Mouse (Mus musculus) heart, embryonic 13.5 days (tissue): Measurements from ENCODE around the gene Cep170. TPM values are rescaled to one million over a fixed set of nuclear protein-coding genes. Genes with fewer than 3 reads are reported as not detected.

ENCODE experiments used
- ATAC-seq: fragments of 200-750 bp; cut with Nextera tagmentation; 2 replicates; pipeline ENCODE4 v1.8.0; 2017; ENCODE audit warnings: moderate TSS enrichment; ENCODE audit not compliant: insufficient number of reproducible peaks, low FRiP score, low TSS enrichment; ENCODE audit errors: extremely low read depth
- H3K27ac ChIP-seq: fragments of 300-500 bp; sonication (generic); replicated peaks from 2 replicates; pipeline ENCODE4 v1.5.1; 2015; ENCODE audit warnings: moderate library complexity, mild to moderate bottlenecking, inconsistent platforms
- H3K27me3 ChIP-seq: fragments of 300-500 bp; sonication (generic); replicated peaks from 2 replicates; pipeline ENCODE4 v1.6.1; 2015; ENCODE audit warnings: mild to moderate bottlenecking, inconsistent platforms
- H3K36me3 ChIP-seq: fragments of 300-500 bp; sonication (generic); 2 replicates; pipeline ENCODE4 v1.6.1; 2015; ENCODE audit warnings: mild to moderate bottlenecking, inconsistent platforms
- H3K4me1 ChIP-seq: fragments of 300-500 bp; sonication (generic); 2 replicates; pipeline ENCODE4 v1.6.1; 2015; ENCODE audit warnings: inconsistent platforms
- H3K4me2 ChIP-seq: fragments of 300-500 bp; sonication (generic); 2 replicates; pipeline ENCODE4 v1.6.1; 2015; ENCODE audit warnings: inconsistent platforms, mild to moderate bottlenecking, moderate library complexity
- H3K4me3 ChIP-seq: fragments of 300-500 bp; sonication (generic); 2 replicates; pipeline ENCODE4 v1.5.1; 2015; ENCODE audit warnings: moderate library complexity, mild to moderate bottlenecking, inconsistent platforms
- H3K9ac ChIP-seq: fragments of 300-500 bp; sonication (generic); 2 replicates; pipeline ENCODE4 v1.6.1; 2015; ENCODE audit warnings: inconsistent platforms, mild to moderate bottlenecking, moderate library complexity
- H3K9me3 ChIP-seq: fragments of 300-500 bp; sonication (generic); 2 replicates; pipeline ENCODE4 v1.6.1; 2016; ENCODE audit warnings: inconsistent platforms
- WGBS: fragments of 180-500 bp; shearing (Covaris S2); methylation state at CpG from one replicate; pipeline ENCODE4 v1.1.7; 2015; ENCODE audit warnings: mixed read lengths; 5-methylcytosine and 5-hydroxymethylcytosine counted together
- polyA plus RNA-seq: library from polyadenylated mRNA; unstranded; fragments of >200 nt; fragmentation: Nextera tagmentation; extraction: Ambion mirVana; gene quantifications from 2 replicates; pipeline ENCODE4 v1.2.1, GENCODE M21; 2015

The Cep170 gene
- polyA plus RNA-seq, 1 experiment from 2014 or later = 19.8 TPM

DNA sequence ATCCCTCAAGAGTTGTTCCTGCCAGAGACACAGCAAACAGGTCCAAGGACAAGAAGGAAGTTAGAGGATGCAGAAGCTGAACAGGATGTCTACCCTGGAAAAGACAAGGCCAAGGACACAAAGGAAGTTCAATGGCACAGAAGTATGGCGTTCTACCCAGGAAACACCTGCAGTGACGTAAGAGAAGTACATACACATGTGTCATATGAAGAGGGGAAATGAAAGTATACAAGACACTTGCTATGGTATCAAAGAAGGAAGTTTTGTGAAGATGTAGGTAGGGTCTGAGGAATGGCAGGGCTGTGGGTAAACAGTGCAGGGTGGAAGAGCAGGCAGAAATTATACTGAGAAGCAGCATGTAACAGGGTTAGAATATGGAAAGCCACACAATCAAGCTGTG, 81.0 kb downstream of the Cep170 start:
- Histone ChIP-seq H3K4me2 (no peak overlapping the region), H3K27me3 (no peaks in the 10 kb centered on the region), H3K27ac (no peak overlapping the region), H3K36me3 (peaks cover 76% of the 10 kb centered on the region), H3K4me3 (no peak overlapping the region), H3K9ac (no peak overlapping the region), H3K9me3 (no peaks in the 10 kb centered on the region), H3K4me1 (no peaks in the 10 kb centered on the region)
- WGBS = 82% methylated on average over 2 of the region's 2 CpGs
- no peak for ATAC-seq

- Histone ChIP-seq H3K27me3 (no peaks in the 10 kb centered on the region), H3K4me1 (no peaks in the 10 kb centered on the region), H3K9ac (no peak overlapping the region), H3K4me2 (no peak overlapping the region), H3K36me3 (peaks cover 56% of the 10 kb centered on the region), H3K27ac (no peak overlapping the region), H3K4me3 (no peak overlapping the region), H3K9me3 (no peaks in the 10 kb centered on the region)
- ATAC-seq = no peak
- WGBS = 79% methylated on average over 2 of the region's 2 CpGs
Measured at GRCm38 (mm10) chr1:176730528-176730927, 83.3 kb downstream of the Cep170 start.

DNA sequence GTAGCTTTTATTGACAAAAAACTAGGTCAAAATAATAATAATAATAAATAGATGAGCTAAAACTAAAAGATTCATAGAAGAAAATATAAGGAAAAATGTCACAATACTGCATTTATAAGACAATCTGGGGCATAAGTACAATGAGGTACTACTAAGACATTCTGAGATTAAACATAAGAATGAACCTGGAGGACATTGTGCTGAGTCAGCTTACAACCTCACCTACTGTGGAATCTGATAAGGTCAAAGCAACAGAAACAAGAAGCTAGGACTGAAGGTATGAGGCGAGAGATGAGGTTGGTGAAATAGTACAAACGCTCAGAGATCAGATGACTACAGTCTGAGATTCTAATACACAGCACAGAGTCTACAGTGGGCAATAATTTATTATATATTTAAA, 86.5 kb downstream of the Cep170 start:
- H3K36me3 ChIP-seq = peaks cover 35% of the 10 kb centered on the region
- no peaks in the 10 kb centered on the region for H3K4me1 ChIP-seq
- H3K27me3 ChIP-seq = no peaks in the 10 kb centered on the region
- H3K4me2 ChIP-seq = no peak overlapping the region
- no peak overlapping the region for H3K27ac ChIP-seq
- no peak for ATAC-seq
- no peak overlapping the region for H3K9ac ChIP-seq
- WGBS = 80% methylated on average over 2 of the region's 2 CpGs
- H3K9me3 ChIP-seq = no peaks in the 10 kb centered on the region
- no peak overlapping the region for H3K4me3 ChIP-seq

DNA sequence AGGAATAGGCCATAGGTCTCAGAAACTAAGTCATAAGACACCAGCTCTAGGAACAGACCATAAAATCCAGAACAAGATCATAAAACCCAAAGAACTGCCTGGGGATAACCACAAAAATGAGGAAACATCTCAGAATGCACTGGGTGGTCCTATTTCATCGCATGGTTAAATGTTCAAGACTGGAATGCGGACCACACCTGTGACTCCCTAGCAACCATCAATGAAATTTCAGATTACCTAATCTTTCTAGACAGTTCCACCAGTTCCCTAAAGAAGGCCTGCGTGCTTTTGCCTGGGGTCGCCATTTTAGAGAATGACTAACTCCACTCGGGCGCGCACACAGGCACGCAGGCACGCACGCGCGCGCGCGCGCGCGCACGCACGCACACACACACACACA, 89.1 kb downstream of the Cep170 start:
- ATAC-seq = no peak
- H3K9me3 ChIP-seq = no peaks in the 10 kb centered on the region
- no peak overlapping the region for H3K4me2 ChIP-seq
- H3K36me3 ChIP-seq = peaks cover 10% of the 10 kb centered on the region
- no peaks in the 10 kb centered on the region for H3K4me1 ChIP-seq
- 93% methylated on average over 20 of the region's 20 CpGs for WGBS
- no peak overlapping the region for H3K27ac ChIP-seq
- H3K9ac ChIP-seq = no peak overlapping the region
- no peak overlapping the region for H3K4me3 ChIP-seq
- H3K27me3 ChIP-seq = no peaks in the 10 kb centered on the region

- H3K36me3 ChIP-seq = peaks cover 9% of the 10 kb centered on the region; the same call in 1 of the 2 replicates
- WGBS = 72% methylated on average over 8 of the region's 8 CpGs
- no peaks in the 10 kb centered on the region for H3K4me1 ChIP-seq
- no peak overlapping the region for H3K4me2 ChIP-seq
- H3K27me3 ChIP-seq = no peaks in the 10 kb centered on the region
- no peak overlapping the region for H3K4me3 ChIP-seq
- H3K9ac ChIP-seq = no peak overlapping the region
- ATAC-seq = no peak
- H3K27ac ChIP-seq = no peak overlapping the region
- H3K9me3 ChIP-seq = no peaks in the 10 kb centered on the region
Measured at GRCm38 (mm10) chr1:176723858-176724713, 89.8 kb downstream of the Cep170 start.

DNA sequence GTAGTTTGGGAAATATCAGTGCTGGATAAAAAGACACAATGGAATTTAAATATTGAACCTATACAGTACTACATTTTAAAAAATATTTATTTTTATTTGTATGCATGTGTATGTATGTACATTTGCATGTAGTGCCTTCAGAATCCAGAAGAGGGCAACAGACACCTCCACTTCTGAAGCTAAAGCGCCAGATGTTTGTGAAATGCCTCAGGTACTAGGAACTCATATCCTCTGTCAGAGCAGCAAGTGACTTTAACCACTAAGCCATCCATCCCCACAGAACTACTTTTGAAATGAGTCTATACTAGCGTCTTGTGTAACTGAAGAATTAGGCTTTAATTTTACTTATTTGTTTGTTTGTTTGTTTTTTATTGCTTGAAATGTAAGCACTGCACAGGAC, 101.4 kb downstream of the Cep170 start:
- Histone ChIP-seq H3K9me3 (no peaks in the 10 kb centered on the region), H3K36me3 (no peaks in the 10 kb centered on the region), H3K4me2 (no peak overlapping the region), H3K27ac (no peak overlapping the region), H3K9ac (no peak overlapping the region), H3K4me3 (no peak overlapping the region), H3K4me1 (no peaks in the 10 kb centered on the region), H3K27me3 (no peaks in the 10 kb centered on the region)
- no peak for ATAC-seq
- 38% methylated on average over 2 of the region's 2 CpGs for WGBS

DNA sequence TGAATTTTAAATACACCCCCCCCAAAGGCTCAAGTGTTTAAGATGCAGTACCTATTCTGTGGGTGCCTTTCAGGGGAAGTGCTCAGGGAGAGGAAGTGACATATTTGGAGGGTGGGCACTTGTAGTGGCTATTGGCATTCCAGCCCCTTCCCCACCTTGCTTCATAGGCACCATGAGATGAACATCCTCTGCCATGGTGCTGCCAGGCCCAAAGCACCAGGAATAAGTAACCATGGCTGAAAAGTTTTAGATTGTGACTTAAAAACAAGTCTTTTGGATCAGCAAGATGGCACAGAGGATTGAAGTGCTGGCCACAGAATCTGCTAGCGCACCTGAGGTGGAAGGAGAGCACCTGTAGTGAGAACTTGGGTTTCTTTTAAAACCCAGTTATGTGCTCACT, 113.6 kb downstream of the Cep170 start:
- WGBS = 89% methylated on average over 1 of the region's 1 CpGs
- Histone ChIP-seq H3K4me2 (no peak overlapping the region), H3K27ac (no peak overlapping the region), H3K4me1 (no peaks in the 10 kb centered on the region), H3K9ac (no peak overlapping the region), H3K9me3 (no peaks in the 10 kb centered on the region), H3K36me3 (no peaks in the 10 kb centered on the region), H3K4me3 (no peak overlapping the region), H3K27me3 (no peaks in the 10 kb centered on the region)
- no peak for ATAC-seq

DNA sequence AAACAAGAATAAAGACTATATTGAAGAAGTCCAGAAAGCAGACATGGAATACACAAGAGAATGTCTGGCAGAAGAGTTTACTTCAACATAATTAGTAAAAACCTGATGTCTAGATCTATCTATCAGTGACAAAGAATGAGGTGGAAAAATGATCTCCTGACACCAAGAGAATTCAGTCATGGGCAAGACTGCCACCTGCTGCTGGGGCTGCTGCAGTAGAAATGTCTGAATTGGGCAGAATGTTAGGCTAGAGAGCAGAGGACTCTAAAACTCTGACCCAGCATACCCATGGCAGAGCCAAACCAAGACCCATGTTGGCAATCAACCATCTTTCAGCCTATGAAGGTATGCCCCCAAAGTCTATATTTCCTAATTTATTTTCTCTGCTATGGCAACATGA, 114.1 kb downstream of the Cep170 start:
- no peak for ATAC-seq

DNA sequence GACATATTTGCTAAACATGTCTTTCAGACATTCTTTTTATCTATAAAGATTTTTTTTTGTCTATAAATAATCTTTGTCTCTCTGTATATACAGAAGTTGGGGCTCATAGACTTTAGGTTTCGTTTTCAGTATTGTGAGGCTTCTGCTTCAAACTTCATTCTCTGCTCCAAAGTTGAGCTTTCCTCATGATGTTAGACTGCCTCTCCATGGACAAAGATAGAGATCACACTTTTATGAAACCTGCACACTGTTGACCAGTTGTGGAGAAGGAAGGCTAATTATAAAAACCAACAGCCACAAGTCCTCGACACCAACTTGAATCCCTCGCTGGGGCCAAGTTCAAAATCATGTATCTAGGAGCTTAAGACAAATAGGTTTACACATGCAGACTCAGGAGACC, 115.2 kb downstream of the Cep170 start:
- Histone ChIP-seq H3K4me1 (no peaks in the 10 kb centered on the region), H3K9me3 (no peaks in the 10 kb centered on the region), H3K36me3 (no peaks in the 10 kb centered on the region), H3K27ac (no peak overlapping the region), H3K27me3 (no peaks in the 10 kb centered on the region), H3K4me3 (no peak overlapping the region), H3K9ac (no peak overlapping the region), H3K4me2 (no peak overlapping the region)
- WGBS = 69% methylated on average over 3 of the region's 3 CpGs
- ATAC-seq = no peak

More for the DNA sequence above, 114.1 kb downstream of the Cep170 start:
- Histone ChIP-seq H3K4me3 (no peak overlapping the region), H3K9ac (no peak overlapping the region), H3K27ac (no peak overlapping the region), H3K4me1 (no peaks in the 10 kb centered on the region), H3K27me3 (no peaks in the 10 kb centered on the region), H3K4me2 (no peak overlapping the region), H3K36me3 (no peaks in the 10 kb centered on the region), H3K9me3 (no peaks in the 10 kb centered on the region)

DNA sequence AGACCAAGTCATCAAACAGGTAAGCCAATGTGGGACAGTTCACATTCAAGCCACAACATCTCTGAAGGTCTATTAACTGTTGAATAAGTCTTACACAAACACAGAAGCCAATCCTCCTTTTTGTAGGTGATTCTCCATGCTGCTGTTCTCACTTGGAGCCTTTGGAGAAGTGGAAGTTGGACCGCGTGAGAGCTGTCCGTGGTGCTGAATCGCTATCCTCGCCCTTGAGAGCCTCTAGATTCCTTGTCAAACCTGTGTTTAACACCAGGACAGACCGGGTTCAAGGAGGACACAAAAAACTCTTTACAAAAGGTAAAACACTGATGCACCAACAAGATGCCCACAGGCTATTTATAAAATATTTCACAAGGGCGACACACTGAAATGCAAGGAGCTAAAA, 116.8 kb downstream of the Cep170 start:
- Histone ChIP-seq H3K36me3 (no peaks in the 10 kb centered on the region), H3K9me3 (no peaks in the 10 kb centered on the region), H3K4me1 (no peaks in the 10 kb centered on the region), H3K27ac (no peak overlapping the region), H3K4me3 (no peak overlapping the region), H3K4me2 (no peak overlapping the region), H3K27me3 (no peaks in the 10 kb centered on the region), H3K9ac (no peak overlapping the region)
- no peak for ATAC-seq
- 12% methylated on average over 7 of the region's 7 CpGs for WGBS

GRCm38 (mm10) chr1:176691101-176691500, 122.8 kb downstream of the Cep170 start:
- H3K4me2 ChIP-seq = no peak overlapping the region
- H3K4me3 ChIP-seq = no peak overlapping the region
- no peak overlapping the region for H3K27ac ChIP-seq
- ATAC-seq = no peak
- no peaks in the 10 kb centered on the region for H3K4me1 ChIP-seq
- H3K36me3 ChIP-seq = no peaks in the 10 kb centered on the region
- 86% methylated on average over 11 of the region's 11 CpGs for WGBS
- H3K27me3 ChIP-seq = no peaks in the 10 kb centered on the region
- H3K9ac ChIP-seq = no peak overlapping the region
- no peaks in the 10 kb centered on the region for H3K9me3 ChIP-seq

GRCm38 (mm10) chr1:176688251-176688880, 125.5 kb downstream of the Cep170 start:
- H3K4me1 ChIP-seq = no peaks in the 10 kb centered on the region
- WGBS = 74% methylated on average over 6 of the region's 6 CpGs

More at GRCm38 (mm10) chr1:176688251-176688880, 125.5 kb downstream of the Cep170 start:
- Histone ChIP-seq H3K9me3 (no peaks in the 10 kb centered on the region), H3K9ac (no peak overlapping the region), H3K27ac (no peak overlapping the region), H3K4me3 (no peak overlapping the region), H3K36me3 (no peaks in the 10 kb centered on the region), H3K4me2 (no peak overlapping the region), H3K27me3 (no peaks in the 10 kb centered on the region)
- ATAC-seq = no peak
